Mouse (Mus musculus) liver, embryonic 16.5 days (tissue): ENCODE data around the gene Maml3. TPM values are rescaled to one million over a fixed set of nuclear protein-coding genes. Genes with fewer than 3 reads are reported as not detected.
A peak's percentile ranks its signal among the peaks of the same experiment; 100 is the strongest.

Experiments used
- ATAC-seq: fragments of 200-750 bp; cut with Nextera tagmentation; 2 replicates; pipeline ENCODE4 v1.8.0; 2017; ENCODE audit warnings: low read depth, mild to moderate bottlenecking, moderate number of reproducible peaks, moderate library complexity
- H3K27ac ChIP-seq: fragments of 300-500 bp; sonication (generic); 2 replicates; pipeline ENCODE4 v1.5.1; 2014; ENCODE audit warnings: mild to moderate bottlenecking, low read length
- H3K27me3 ChIP-seq: fragments of 300-500 bp; sonication (generic); 2 replicates; pipeline ENCODE4 v1.6.1; 2014; ENCODE audit warnings: low read depth, low read length, mixed read lengths; ENCODE audit not compliant: control insufficient read depth, insufficient read depth
- H3K36me3 ChIP-seq: fragments of 300-500 bp; sonication (generic); 2 replicates; pipeline ENCODE4 v1.6.1; 2014; ENCODE audit warnings: mild to moderate bottlenecking; ENCODE audit not compliant: control insufficient read depth, insufficient read depth
- H3K4me1 ChIP-seq: fragments of 300-500 bp; sonication (generic); 2 replicates; pipeline ENCODE4 v1.6.1; 2014; ENCODE audit warnings: low read depth, low read length, mixed read lengths; ENCODE audit not compliant: control insufficient read depth
- H3K4me2 ChIP-seq: fragments of 300-500 bp; sonication (generic); 2 replicates; pipeline ENCODE4 v1.6.1; 2014; ENCODE audit warnings: low read depth, low read length, mixed read lengths
- H3K4me3 ChIP-seq: fragments of 300-500 bp; sonication (generic); 2 replicates; pipeline ENCODE4 v1.5.1; 2014; ENCODE audit warnings: low read depth, mild to moderate bottlenecking, low read length
- H3K9ac ChIP-seq: fragments of 300-500 bp; sonication (generic); 2 replicates; pipeline ENCODE4 v1.6.1; 2014; ENCODE audit warnings: low read depth, low read length
- H3K9me3 ChIP-seq: fragments of 300-500 bp; sonication (generic); replicated peaks from 2 replicates; pipeline ENCODE4 v1.6.1; 2016; ENCODE audit warnings: low read length; ENCODE audit not compliant: control insufficient read depth
- whole genome bisulfite sequencing: fragments of 180-500 bp; shearing (Covaris S2); extraction: QIAGEN DNeasy Blood & Tissue Kit; methylation state at CpG from one replicate; pipeline ENCODE4 v1.1.7; 2014; ENCODE audit not compliant: insufficient replicate concordance; 5-methylcytosine and 5-hydroxymethylcytosine counted together
- polyA plus RNA-seq: library from polyadenylated mRNA; unstranded; fragments of >200 nt; fragmentation: Nextera tagmentation; extraction: Ambion mirVana; gene quantifications from 2 replicates; pipeline ENCODE4 v1.2.1, GENCODE M21; 2015

The Maml3 gene
- polyA plus RNA-seq, 1 experiment from 2014 or later = 0.78 TPM

DNA sequence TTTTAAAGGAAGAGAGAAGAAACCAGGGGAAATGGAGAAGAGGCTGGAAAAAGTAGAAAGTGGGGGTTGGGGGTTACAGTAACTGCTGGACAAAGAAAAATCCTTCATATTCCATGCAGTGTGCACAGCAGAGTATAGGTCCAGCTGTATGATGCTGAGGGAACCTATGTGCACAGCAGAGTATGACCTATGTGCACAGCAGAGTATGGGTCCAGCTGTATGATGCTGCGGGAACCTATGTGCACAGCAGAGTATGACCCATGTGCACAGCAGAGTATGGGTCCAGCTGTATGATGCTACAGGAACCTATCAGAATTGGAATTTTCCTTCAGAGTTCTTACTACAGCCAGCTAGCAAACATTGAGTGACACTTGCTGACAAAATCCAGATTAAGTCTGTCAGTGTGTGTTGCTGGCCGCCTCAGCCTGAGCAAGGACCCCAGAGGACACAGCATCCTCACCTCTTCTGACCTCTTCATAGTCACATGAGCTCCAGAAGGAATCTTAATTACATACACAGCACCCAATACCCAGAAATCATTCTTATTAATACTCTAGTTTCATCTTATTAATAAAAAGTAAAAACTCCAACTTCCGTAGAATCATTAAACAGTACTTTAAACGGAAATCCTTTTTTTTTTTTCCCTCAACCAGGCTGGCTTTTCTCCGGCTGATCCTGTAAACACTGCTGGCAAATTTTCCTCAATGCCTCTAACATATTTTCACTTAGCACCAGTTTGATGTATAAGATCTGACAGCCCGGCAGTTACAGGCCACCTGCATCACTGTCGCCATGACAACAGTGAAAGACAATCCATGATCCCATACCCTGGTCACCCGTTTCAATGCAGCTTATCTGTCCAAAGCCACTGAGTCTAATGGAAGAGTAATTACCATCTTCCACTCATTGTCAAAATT lies 43.1 kb downstream of the Maml3 start:
- Histone ChIP-seq H3K4me1 (no peaks in the 10 kb centered on the region; the same call in 1 of the 2 replicates), H3K4me2 (no peak overlapping the region), H3K36me3 (no peaks in the 10 kb centered on the region), H3K4me3 (no peak overlapping the region), H3K27me3 (no peaks in the 10 kb centered on the region), H3K9me3 (no peaks in the 10 kb centered on the region), H3K27ac (no peak overlapping the region), H3K9ac (no peak overlapping the region)
- 69% methylated on average over 8 of the region's 8 CpGs for WGBS
- ATAC-seq = no peak

DNA sequence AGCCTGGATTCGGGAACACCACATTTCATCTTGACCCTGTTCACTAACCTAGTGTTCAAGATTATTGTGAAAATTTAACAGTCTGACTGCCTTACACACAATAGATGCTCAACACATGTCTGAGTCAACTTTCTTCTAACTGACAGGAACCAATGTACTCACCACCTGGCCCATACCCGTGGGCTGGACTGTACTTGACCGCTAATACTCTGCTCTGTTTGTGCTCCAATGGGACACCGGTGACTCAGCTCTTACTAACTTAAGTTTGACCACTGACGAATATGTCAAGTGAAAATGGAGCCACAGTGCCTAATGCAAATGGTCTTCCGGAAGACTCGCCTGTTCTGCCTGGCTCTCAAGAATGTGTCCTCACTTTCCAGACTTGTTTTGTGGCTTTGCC lies 44.0 kb downstream of the Maml3 start:
- ATAC-seq = no peak
- Histone ChIP-seq H3K9me3 (no peaks in the 10 kb centered on the region), H3K4me1 (no peaks in the 10 kb centered on the region; the same call in 1 of the 2 replicates), H3K4me3 (no peak overlapping the region), H3K4me2 (no peak overlapping the region), H3K36me3 (no peaks in the 10 kb centered on the region), H3K9ac (no peak overlapping the region), H3K27ac (no peak overlapping the region), H3K27me3 (no peaks in the 10 kb centered on the region)
- WGBS = 77% methylated on average over 7 of the region's 7 CpGs

- H3K4me2 ChIP-seq = no peak overlapping the region
- H3K27ac ChIP-seq = no peak overlapping the region
- no peaks in the 10 kb centered on the region for H3K9me3 ChIP-seq
- H3K4me1 ChIP-seq = peaks cover 2% of the 10 kb centered on the region
- H3K36me3 ChIP-seq = no peaks in the 10 kb centered on the region
- no peak for ATAC-seq
- 51% methylated on average over 2 of the region's 2 CpGs for WGBS
- no peaks in the 10 kb centered on the region for H3K27me3 ChIP-seq
- H3K4me3 ChIP-seq = no peak overlapping the region
- no peak overlapping the region for H3K9ac ChIP-seq
Measured at GRCm38 (mm10) chr3:52051801-52052200, 53.1 kb downstream of the Maml3 start.

DNA sequence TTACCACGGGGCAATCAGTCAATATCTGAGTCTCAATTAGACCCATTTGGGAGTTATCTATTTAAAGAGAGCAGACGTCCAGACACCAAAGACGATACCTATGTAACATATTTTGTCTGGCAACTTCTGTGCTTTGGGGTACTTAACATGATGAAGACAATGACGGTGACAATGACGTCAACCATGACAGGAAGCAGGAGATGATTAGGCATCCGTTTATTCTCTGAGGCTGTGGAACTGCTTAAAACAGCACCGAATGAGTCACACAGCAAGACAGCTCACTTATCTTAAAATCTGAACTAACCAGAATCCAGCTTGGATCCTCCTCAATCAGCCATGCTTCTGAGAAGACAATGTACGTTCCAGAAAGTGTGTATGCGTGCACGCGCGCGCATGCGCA lies 56.8 kb downstream of the Maml3 start:
- H3K4me1 ChIP-seq = peaks cover 14% of the 10 kb centered on the region
- H3K4me2 ChIP-seq = no peak overlapping the region
- H3K36me3 ChIP-seq = no peaks in the 10 kb centered on the region
- H3K9ac ChIP-seq = no peak overlapping the region
- H3K9me3 ChIP-seq = no peaks in the 10 kb centered on the region
- 55% methylated on average over 14 of the region's 14 CpGs for WGBS
- H3K27ac ChIP-seq = no peak overlapping the region
- no peak overlapping the region for H3K4me3 ChIP-seq
- no peaks in the 10 kb centered on the region for H3K27me3 ChIP-seq
- no peak for ATAC-seq

DNA sequence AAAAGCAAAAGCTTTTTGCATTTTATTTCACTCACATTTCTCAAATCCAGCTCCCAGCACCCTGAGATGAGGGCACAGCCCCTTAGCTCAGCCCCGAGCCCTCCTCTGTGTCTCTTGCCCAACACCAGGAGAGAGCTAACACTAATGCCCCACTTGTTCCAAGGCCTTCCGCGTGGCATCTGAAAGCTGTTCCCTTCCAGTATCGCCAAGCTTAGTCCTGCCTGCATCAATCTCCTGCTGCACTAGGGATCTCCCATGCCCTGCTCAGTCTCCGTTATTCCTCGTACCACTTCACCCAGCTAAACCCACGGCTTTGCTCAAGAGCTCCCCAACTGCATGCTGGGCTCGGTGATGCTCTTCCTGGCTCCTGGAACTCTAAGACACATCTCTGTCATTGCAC lies 57.3 kb downstream of the Maml3 start:
- Histone ChIP-seq H3K4me1 (peaks cover 14% of the 10 kb centered on the region), H3K9me3 (no peaks in the 10 kb centered on the region), H3K9ac (no peak overlapping the region), H3K4me3 (no peak overlapping the region; the same call in 1 of the 2 replicates), H3K4me2 (peak overlapping the region; percentile 68), H3K27me3 (no peaks in the 10 kb centered on the region), H3K36me3 (no peaks in the 10 kb centered on the region), H3K27ac (peak overlapping the region; percentile 47)
- 67% methylated on average over 8 of the region's 8 CpGs for WGBS
- no peak for ATAC-seq

DNA sequence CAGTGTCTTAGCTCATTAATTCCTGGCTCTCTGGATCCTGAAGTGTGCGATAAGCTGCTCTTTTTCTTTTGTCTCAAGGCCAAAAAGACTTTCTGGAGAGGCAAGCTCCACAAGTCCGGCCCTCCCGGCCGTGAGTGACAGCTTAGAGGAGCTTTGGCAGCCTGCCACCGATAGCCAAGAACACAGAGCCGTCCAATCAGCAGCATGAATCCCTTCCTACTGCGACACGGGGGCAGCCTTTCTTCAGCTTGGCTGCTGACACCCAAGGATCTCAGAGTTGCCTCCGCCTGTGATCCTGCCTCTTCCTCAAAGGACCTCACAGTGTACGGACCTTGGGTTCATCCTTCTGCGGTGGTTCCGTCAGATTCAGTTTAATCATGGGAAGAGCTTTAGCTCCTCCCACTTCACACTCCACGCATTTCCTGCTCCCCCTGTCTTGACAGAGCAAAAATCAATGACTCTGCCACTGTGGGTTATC lies 57.9 kb downstream of the Maml3 start:
- H3K4me3 ChIP-seq = peak overlapping the region; percentile 50
- H3K36me3 ChIP-seq = no peaks in the 10 kb centered on the region
- H3K9ac ChIP-seq = peak overlapping the region; percentile 31; the same call in 1 of the 2 replicates
- H3K9me3 ChIP-seq = no peaks in the 10 kb centered on the region
- H3K4me2 ChIP-seq = peak overlapping the region; percentile 68
- 1% methylated on average over 13 of the region's 13 CpGs for WGBS
- H3K4me1 ChIP-seq = peaks cover 14% of the 10 kb centered on the region
- no peaks in the 10 kb centered on the region for H3K27me3 ChIP-seq
- peak overlapping the region; percentile 74 for H3K27ac ChIP-seq
- ATAC-seq = peak; percentile 79

- no peaks in the 10 kb centered on the region for H3K9me3 ChIP-seq
- peak overlapping the region; percentile 74 for H3K27ac ChIP-seq
- no peaks in the 10 kb centered on the region for H3K27me3 ChIP-seq
- peak overlapping the region; percentile 31; the same call in 1 of the 2 replicates for H3K9ac ChIP-seq
- H3K4me2 ChIP-seq = peak overlapping the region; percentile 68
- peaks cover 14% of the 10 kb centered on the region for H3K4me1 ChIP-seq
- ATAC-seq = peak; percentile 71
- H3K4me3 ChIP-seq = peak overlapping the region; percentile 50
- H3K36me3 ChIP-seq = no peaks in the 10 kb centered on the region
- WGBS = 32% methylated on average over 20 of the region's 20 CpGs
Measured at GRCm38 (mm10) chr3:52046027-52046700, 58.7 kb downstream of the Maml3 start.

DNA sequence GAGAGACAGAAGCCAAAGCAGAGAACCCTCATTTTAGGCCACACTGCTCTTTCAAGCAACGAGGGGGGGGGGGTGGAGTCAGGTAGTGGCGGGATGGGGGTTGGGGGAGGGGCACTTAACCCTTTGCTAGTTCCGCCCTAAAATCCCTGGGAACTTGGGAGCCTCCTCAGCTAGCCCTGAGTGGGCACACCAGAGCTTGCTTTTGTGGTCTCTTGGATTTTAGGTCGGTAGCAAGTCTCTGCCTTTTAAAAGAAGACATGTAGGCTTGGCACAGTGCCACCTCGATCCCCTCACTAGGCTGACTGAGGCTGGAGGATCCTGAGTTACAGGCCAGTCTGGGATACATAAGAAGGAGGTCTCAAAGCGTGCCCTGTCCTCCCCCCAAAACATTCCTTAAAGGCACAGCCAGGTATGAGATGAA lies 59.6 kb downstream of the Maml3 start:
- H3K36me3 ChIP-seq = no peaks in the 10 kb centered on the region
- no peaks in the 10 kb centered on the region for H3K27me3 ChIP-seq
- no peak for ATAC-seq
- 36% methylated on average over 6 of the region's 6 CpGs for WGBS
- H3K4me3 ChIP-seq = no peak overlapping the region
- H3K4me2 ChIP-seq = peak overlapping the region; percentile 68
- no peak overlapping the region for H3K9ac ChIP-seq
- H3K9me3 ChIP-seq = no peaks in the 10 kb centered on the region
- H3K4me1 ChIP-seq = peaks cover 14% of the 10 kb centered on the region
- no peak overlapping the region; the same call in 1 of the 2 replicates for H3K27ac ChIP-seq
